Mouse (Mus musculus) hindbrain, embryonic 10.5 days (tissue): ENCODE results near the gene Mrpl38. TPM values are rescaled to one million over a fixed set of nuclear protein-coding genes. Genes with fewer than 3 reads are reported as not detected.

ENCODE experiments used
- DNase-seq: peaks from one replicate; pipeline ENCODE4 v3.0.0-alpha.2; 2017; ENCODE audit warnings: low spot score
- H3K27ac ChIP-seq: fragments of 300-500 bp; sonication (generic); 2 replicates; pipeline ENCODE4 v1.5.1; 2016; ENCODE audit warnings: mild to moderate bottlenecking, moderate library complexity
- H3K27me3 ChIP-seq: fragments of 300-500 bp; sonication (generic); 2 replicates; pipeline ENCODE4 v1.6.1; 2016; ENCODE audit warnings: mild to moderate bottlenecking; ENCODE audit not compliant: poor library complexity, insufficient read depth, severe bottlenecking
- H3K36me3 ChIP-seq: fragments of 300-500 bp; sonication (generic); 2 replicates; pipeline ENCODE4 v1.6.1; 2016; ENCODE audit warnings: mild to moderate bottlenecking, moderate library complexity
- H3K4me1 ChIP-seq: fragments of 300-500 bp; sonication (generic); replicated peaks from 2 replicates; pipeline ENCODE4 v1.6.1; 2016; ENCODE audit warnings: mild to moderate bottlenecking
- H3K4me3 ChIP-seq: fragments of 300-500 bp; sonication (generic); 2 replicates; pipeline ENCODE4 v1.5.1; 2016; ENCODE audit warnings: mild to moderate bottlenecking, moderate library complexity
- H3K9me3 ChIP-seq: fragments of 300-500 bp; sonication (generic); 2 replicates; pipeline ENCODE4 v1.6.1; 2016; ENCODE audit warnings: mild to moderate bottlenecking, moderate library complexity
- WGBS: fragments of 180-500 bp; shearing (Covaris S2); methylation state at CpG from one replicate; pipeline ENCODE4 v1.1.7; 2016; 5-methylcytosine and 5-hydroxymethylcytosine counted together
- polyA plus RNA-seq: library from polyadenylated mRNA; unstranded; fragments of >200 nt; fragmentation: Nextera tagmentation; extraction: Ambion mirVana; gene quantifications from 2 replicates; pipeline ENCODE4 v1.2.1, GENCODE M21; 2016

Mrpl38 gene
- polyA plus RNA-seq, 1 experiment from 2014 or later, result 114 TPM

- 89% methylated on average over 2 of the region's 2 CpGs for WGBS
- DNase-seq, result no peak
Measured at GRCm38 (mm10) chr11:116105065-116105464, 33.6 kb downstream of the Mrpl38 start.

GRCm38 (mm10) chr11:116104006-116104646 lies 34.5 kb downstream of the Mrpl38 start:
- no peaks in the 10 kb centered on the region for H3K9me3 ChIP-seq
- 44% methylated on average over 14 of the region's 14 CpGs for WGBS
- no peaks in the 10 kb centered on the region for H3K36me3 ChIP-seq
- H3K27ac ChIP-seq, result peak overlapping the region; percentile 81
- peaks cover 77% of the 10 kb centered on the region for H3K4me1 ChIP-seq
- peaks cover 51% of the 10 kb centered on the region for H3K27me3 ChIP-seq
- peak overlapping the region; percentile 9 for H3K4me3 ChIP-seq
- DNase-seq, result peak; percentile 76

More at GRCm38 (mm10) chr11:116105065-116105464, 33.6 kb downstream of the Mrpl38 start:
- Histone ChIP-seq H3K4me3 (no peak overlapping the region), H3K9me3 (no peaks in the 10 kb centered on the region), H3K27ac (no peak overlapping the region), H3K27me3 (peaks cover 57% of the 10 kb centered on the region), H3K36me3 (no peaks in the 10 kb centered on the region), H3K4me1 (peaks cover 86% of the 10 kb centered on the region)

GRCm38 (mm10) chr11:116103572-116103971 lies 35.1 kb downstream of the Mrpl38 start:
- no peaks in the 10 kb centered on the region for H3K9me3 ChIP-seq
- peak overlapping the region; percentile 9 for H3K4me3 ChIP-seq
- DNase-seq, result no peak
- peaks cover 46% of the 10 kb centered on the region for H3K27me3 ChIP-seq
- H3K36me3 ChIP-seq, result no peaks in the 10 kb centered on the region
- peaks cover 73% of the 10 kb centered on the region for H3K4me1 ChIP-seq
- WGBS, result 78% methylated on average over 12 of the region's 12 CpGs
- H3K27ac ChIP-seq, result peak overlapping the region; percentile 81

- peaks cover 64% of the 10 kb centered on the region for H3K4me1 ChIP-seq
- WGBS, result 66% methylated on average over 3 of the region's 4 CpGs
Measured at GRCm38 (mm10) chr11:116102472-116102871, 36.2 kb downstream of the Mrpl38 start.

DNA sequence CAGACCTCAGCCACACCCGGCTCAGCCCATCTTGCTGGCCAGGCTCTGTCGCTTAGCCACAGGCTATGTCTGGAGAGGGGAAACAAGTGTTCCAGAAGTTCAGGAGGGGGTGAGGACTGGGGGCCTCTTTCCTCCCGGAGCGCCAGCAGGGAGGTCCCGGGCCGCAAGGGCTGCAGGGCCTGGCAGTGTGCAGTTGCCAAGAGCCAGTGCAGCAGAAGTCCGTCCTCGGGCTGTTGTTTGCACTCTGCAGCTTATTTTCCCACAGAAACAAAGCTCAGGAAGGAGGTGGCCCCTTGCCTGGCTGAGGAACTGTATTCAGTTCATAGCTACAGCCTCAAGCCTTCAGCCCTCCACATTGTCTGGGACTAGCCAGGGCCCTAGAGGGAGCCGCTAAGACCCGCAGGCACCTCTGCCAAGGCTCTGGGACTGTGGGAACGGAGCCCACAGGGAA lies 36.7 kb downstream of the Mrpl38 start:
- peaks cover 58% of the 10 kb centered on the region for H3K4me1 ChIP-seq
- no peak for DNase-seq
- H3K9me3 ChIP-seq, result no peaks in the 10 kb centered on the region; the same call in 1 of the 2 replicates
- H3K27ac ChIP-seq, result peak overlapping the region; percentile 83
- H3K27me3 ChIP-seq, result peaks cover 30% of the 10 kb centered on the region
- no peaks in the 10 kb centered on the region for H3K36me3 ChIP-seq
- H3K4me3 ChIP-seq, result peak overlapping the region; percentile 2; the same call in 1 of the 2 replicates
- 46% methylated on average over 11 of the region's 11 CpGs for WGBS

More at GRCm38 (mm10) chr11:116102472-116102871, 36.2 kb downstream of the Mrpl38 start:
- Histone ChIP-seq H3K9me3 (no peaks in the 10 kb centered on the region), H3K27me3 (peaks cover 35% of the 10 kb centered on the region), H3K4me3 (no peak overlapping the region), H3K27ac (peak overlapping the region; percentile 83), H3K36me3 (no peaks in the 10 kb centered on the region)
- no peak for DNase-seq

GRCm38 (mm10) chr11:116100839-116101238 lies 37.8 kb downstream of the Mrpl38 start:
- Histone ChIP-seq H3K4me1 (peaks cover 47% of the 10 kb centered on the region), H3K9me3 (peaks cover 4% of the 10 kb centered on the region), H3K36me3 (no peaks in the 10 kb centered on the region), H3K27me3 (peaks cover 19% of the 10 kb centered on the region), H3K4me3 (no peak overlapping the region), H3K27ac (peak overlapping the region; percentile 83)
- DNase-seq, result no peak
- 83% methylated on average over 7 of the region's 7 CpGs for WGBS

DNA sequence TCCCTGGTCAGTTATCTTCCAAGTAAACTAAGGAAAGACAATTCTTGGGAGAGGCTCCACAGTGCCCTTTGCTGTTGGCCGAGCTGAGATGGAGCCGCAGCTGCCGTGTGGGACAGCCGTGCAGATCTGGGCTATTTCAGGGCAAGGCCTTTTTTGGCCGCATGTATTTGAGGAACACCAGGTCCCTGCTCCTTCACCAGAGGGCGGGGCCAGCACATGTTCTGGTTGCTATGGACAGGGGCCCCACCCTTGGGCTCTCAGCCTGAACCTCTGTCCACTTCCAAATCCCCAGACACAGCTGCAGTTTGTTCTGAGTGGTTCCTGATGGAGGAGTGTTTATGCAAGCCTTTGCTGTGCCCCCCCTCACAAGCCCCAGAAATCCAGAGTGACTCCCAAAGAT lies 38.3 kb downstream of the Mrpl38 start:
- Histone ChIP-seq H3K27ac (peak overlapping the region; percentile 83; the same call in 1 of the 2 replicates), H3K9me3 (peaks cover 4% of the 10 kb centered on the region), H3K4me3 (no peak overlapping the region), H3K36me3 (no peaks in the 10 kb centered on the region), H3K27me3 (peaks cover 14% of the 10 kb centered on the region), H3K4me1 (peaks cover 43% of the 10 kb centered on the region)
- no peak for DNase-seq
- 86% methylated on average over 6 of the region's 6 CpGs for WGBS

DNA sequence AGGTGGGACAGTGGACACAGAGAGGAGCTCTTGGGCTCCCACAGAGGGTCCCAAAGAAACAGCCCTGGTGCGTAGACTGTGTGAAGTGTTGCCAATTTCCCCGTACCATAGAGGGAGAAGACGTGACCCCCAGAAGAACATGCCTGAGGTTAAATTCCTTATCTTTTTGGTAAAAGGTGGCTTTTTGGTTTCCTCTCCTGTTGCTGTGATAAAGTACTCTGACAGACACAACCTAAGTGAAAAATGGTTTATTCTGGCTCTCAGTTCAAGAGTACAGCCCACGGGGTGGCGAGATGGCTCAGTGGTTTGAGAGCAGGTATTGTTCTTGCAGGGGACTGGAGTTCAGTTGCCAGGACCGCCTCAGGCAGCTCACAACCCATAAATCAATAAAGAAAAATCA lies 39.2 kb downstream of the Mrpl38 start:
- Histone ChIP-seq H3K4me3 (no peak overlapping the region), H3K36me3 (no peaks in the 10 kb centered on the region), H3K27me3 (0 out of 2 replicates have a peak, but pooled peaks cover 8% of the 10 kb centered on the region), H3K27ac (no peak overlapping the region), H3K9me3 (peaks cover 4% of the 10 kb centered on the region), H3K4me1 (peaks cover 36% of the 10 kb centered on the region)
- no peak for DNase-seq
- 86% methylated on average over 6 of the region's 6 CpGs for WGBS

- no peak for DNase-seq
- Histone ChIP-seq H3K27me3 (0 out of 2 replicates have a peak, but pooled peaks cover 6% of the 10 kb centered on the region), H3K27ac (no peak overlapping the region), H3K9me3 (peaks cover 4% of the 10 kb centered on the region), H3K36me3 (no peaks in the 10 kb centered on the region), H3K4me3 (no peak overlapping the region), H3K4me1 (peaks cover 33% of the 10 kb centered on the region)
- 79% methylated on average over 14 of the region's 14 CpGs for WGBS
Measured at GRCm38 (mm10) chr11:116098711-116099460, 39.8 kb downstream of the Mrpl38 start.

GRCm38 (mm10) chr11:116096213-116097108 lies 42.2 kb downstream of the Mrpl38 start:
- Histone ChIP-seq H3K4me1 (peaks cover 15% of the 10 kb centered on the region), H3K27ac (no peak overlapping the region), H3K9me3 (peaks cover 4% of the 10 kb centered on the region), H3K27me3 (0 out of 2 replicates have a peak, but pooled peaks cover 4% of the 10 kb centered on the region), H3K4me3 (no peak overlapping the region), H3K36me3 (no peaks in the 10 kb centered on the region)
- no peak for DNase-seq
- 92% methylated on average over 5 of the region's 5 CpGs for WGBS

- H3K27me3 ChIP-seq, result 0 out of 2 replicates have a peak, but pooled peaks cover 4% of the 10 kb centered on the region
- no peak for DNase-seq
- H3K36me3 ChIP-seq, result no peaks in the 10 kb centered on the region
- 75% methylated on average over 3 of the region's 3 CpGs for WGBS
- peaks cover 4% of the 10 kb centered on the region for H3K9me3 ChIP-seq
- H3K4me3 ChIP-seq, result no peak overlapping the region
- H3K4me1 ChIP-seq, result peaks cover 11% of the 10 kb centered on the region; the same call in 1 of the 2 replicates
- no peak overlapping the region for H3K27ac ChIP-seq
Measured at GRCm38 (mm10) chr11:116095573-116095972, 43.1 kb downstream of the Mrpl38 start.
